Mouse (Mus musculus) thymus, postnatal 0 days (tissue): ENCODE measurements around the gene Hcrt. TPM values are rescaled to one million over a fixed set of nuclear protein-coding genes. Genes with fewer than 3 reads are reported as not detected.
A peak's percentile ranks its signal among the peaks of the same experiment; 100 is the strongest.
"Not testable (repeated sequence)": the region's sequence is repeated elsewhere in the genome, so short reads cannot be mapped to it uniquely, and the experiment has no call there.

Experiments used
- DNase-seq: peaks from one replicate; pipeline ENCODE4 v3.0.0-alpha.2; 2015; ENCODE audit warnings: low spot score
- polyA plus RNA-seq: library from polyadenylated mRNA; unstranded; fragments of >200 nt; fragmentation: Nextera tagmentation; extraction: Ambion mirVana; gene quantifications from 2 replicates; pipeline ENCODE4 v1.2.1, GENCODE M21; 2015

The Hcrt gene
- polyA plus RNA-seq: 0.34 and 0.54 TPM in 2 replicates

DNA sequence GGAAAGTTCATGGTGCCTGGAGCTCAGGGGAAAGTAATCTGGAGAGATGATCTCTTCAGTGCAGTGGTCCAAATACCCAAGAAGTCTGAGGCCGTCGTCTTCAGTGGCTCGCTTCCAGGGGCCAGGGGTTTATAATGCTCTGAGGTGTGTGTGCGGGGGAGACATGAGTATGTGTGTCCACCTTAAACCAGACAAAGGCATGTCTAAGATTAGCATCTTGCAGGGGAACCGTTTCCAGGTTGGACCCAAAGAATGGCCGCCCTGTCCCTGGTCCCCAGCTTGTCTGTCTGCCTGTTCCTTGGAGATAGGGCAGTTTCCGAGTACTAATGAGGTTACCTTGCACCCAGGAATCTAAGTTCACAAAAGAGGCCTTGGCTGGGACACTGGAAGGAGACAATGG is at the start of gene Hcrt:
TSS of gene Hcrt (minus strand) at position 101 of the 400 bp plus-strand sequence.
- DNase-seq: no peak

DNA sequence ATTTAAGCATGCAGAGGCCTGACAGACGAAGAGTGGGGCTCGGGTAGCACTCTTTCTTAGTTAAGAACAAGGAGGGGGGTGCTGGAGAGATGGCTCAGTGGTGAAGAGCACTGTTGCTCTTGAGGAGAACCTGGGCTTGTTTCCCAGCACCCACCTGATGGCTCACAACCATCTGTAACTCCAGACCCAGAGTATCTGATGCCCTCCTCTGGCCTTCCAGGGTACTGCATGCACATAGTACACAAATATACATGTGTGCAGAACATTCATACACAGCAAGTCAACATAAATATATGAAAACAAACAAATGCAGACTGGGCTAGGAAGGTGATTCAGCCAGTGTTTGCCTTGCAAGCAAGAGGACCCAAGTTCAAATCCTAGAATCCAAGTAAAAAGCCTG is 48.4 kb upstream of the Hcrt start:
- no peak for DNase-seq

DNA sequence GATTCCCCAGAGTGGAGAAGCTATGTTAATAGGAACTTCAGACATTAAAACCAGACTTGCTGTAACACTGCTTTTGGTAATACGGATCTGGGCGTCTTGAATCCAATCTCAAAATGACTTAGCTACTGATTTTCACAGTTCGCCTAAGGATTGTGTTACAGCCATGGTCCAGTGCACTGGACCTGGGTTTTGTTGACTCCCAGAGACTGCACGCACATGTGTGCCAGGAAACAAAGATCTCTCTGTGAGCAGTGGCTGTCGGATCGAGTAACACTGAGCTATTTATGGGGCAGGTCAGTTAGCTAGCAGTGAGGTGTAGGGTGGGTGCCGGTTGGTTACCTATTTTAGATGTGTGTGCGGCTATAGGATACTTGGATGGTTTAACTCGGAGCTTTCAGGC is 47.8 kb upstream of the Hcrt start:
- no peak for DNase-seq

DNA sequence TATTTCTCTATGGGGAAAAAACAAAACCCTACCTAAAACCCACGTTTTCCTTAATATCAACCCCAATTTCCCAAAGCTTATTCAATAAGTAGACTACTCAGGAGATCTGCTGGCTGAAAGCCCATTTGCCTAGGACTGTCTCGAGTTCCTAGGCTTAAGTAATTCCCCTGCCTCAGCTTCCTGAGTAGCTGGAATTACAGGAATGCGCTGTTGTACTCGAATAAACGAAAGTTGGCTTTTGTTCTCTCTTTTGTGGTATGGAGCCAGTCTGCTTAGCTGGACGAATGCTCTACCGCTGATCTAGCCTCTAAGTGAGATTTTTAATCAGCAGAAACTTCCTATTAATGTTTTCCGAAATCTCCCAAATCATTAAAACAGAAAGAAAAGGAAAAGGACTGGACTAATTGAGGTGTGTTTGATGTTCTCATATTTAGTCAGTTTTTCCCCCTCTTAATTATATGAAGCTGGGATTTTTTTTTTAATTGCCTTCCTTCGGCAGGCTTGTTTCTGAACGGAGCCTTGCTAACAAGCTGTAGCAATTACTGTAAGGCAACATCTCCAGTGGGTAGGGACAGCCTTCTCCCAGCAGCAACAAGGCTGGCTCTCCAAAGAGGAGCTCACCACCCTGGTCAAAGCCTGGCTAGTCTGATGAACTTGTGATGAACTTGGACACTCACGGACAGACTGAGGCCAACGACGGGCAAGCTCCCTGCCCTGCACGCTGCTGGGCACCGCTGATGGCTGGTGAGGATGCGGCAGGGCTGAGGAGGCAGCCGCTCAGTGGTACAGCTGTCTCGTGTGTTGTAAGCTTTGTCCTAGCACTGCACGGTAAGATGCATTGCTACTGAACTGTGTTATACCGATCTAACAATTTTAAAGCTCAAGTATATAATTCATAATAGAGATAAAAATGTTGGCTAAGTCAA is 43.9 kb upstream of the Hcrt start:
- no peak for DNase-seq

DNA sequence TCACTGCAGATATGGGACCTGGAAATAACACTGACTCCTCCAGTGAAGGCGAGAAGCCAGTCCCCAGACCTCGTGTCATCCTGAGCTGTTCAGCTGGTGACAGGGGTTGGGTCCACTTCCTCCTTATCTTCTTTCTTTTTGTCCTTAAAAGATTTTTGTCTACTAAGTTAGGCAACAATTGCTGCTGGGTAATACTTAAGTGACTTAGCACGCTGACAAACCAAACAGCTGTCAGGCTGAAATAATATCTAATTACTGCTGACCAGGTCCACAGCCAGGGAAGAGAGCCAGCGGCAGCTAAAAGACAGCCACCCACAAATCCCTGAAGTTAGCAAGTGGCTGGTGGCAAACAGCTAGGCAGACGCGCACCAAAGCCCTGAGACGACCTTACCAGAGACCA is 42.8 kb upstream of the Hcrt start:
- no peak for DNase-seq

DNA sequence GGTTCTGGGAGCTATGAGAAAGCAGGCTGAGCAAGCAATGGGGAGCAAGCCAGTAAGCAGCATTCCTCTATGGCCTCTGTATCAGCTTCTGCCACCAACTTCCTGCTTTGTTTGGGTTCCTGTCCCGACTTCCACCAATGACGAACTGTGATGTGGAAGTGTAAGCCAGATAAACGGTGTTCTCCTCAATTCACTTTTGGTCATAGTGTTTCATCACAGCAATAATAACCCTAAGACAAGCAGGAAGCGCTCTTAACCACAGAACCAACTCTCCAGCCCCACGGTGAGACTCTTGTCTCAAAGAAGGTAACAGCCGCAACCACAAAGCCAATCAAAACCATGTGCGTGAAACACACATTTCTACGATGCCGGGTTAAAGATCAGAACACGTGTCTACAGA is 41.7 kb upstream of the Hcrt start:
- no peak for DNase-seq

DNA sequence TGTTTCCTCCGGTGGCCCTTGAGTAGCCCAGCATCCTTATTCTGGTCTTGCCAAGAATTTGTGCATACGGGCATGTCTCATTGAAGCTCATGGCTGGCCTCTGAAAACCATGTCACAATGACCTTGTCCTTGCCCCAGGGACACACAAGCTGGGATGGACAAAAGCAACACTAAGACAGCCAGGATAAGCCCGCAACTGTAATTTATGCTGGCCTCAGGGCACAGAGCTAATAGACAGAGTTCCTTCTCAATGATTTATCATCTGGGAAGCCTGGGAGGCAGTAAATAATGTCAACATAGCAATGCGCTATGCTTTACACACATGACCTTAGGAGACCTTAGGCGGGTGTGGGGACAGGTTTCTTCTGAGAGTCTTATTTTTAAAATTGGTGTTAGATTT is 36.7 kb upstream of the Hcrt start:
- DNase-seq: no peak

DNA sequence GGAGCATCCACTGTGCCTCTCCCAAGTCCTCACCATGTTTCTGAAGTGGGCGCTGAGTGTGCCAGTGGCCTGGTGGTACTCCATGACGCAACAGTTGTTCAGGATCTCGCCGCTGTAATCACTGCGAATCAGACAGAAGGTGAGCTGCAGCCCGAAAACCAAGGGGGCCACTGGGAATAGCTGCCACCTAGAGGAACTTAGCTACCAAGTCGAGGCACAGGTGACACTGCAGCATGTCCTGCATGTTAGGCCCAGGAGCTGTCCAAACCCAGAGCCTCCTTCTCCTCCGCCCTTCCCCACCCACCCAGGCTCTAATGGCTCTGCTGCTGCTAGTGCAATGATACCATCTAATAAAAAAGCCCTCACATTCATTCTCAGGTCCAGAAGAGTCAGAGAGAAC is 33.9 kb upstream of the Hcrt start:
- DNase-seq: no peak

DNA sequence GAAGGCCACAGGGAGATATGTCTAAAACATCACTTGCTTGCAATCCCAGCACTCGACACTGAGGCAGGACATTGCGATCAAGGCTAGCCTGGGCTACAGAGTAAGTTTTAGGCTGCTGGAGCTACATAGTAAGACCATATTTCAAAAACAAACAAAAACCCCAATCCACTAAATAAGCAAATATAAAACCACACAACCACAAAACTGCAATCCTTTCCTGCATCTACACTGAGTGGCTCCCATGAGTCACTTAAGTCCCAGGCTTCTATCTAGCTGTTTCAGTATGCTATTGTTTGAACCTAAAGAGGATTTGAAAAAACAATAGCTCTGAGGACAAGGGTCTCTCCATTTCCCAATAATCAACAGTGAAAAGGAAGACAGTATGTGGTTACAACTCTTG is 32.7 kb upstream of the Hcrt start:
- DNase-seq: no peak

DNA sequence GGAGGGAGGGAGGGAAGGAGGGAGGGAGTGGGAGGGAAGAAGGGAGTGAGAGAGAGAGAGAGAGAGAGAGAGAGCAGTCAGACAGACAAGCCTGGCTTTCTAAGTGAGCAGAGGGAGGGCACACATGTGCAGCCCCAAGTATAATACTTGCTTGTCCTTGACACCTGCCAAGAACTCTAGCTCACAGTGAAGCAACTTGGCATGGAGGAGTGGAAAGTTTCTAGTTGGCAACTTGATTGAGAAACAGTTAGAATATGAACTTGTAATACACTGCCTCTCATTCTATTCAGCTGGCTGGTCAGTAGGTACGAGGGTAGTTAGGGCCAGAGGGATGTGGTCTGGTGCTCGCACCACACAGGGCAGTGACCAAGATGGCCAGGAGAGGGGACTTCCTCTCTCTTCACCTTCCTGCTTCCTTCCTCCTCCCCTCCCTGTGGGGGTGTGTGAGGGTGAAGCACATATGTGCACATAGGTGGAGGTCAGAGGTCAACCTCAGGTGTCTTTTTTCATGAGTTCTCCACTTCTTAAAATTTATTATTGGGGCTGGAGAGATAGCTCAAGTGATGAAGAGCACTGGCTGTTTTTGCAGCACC is 28.8 kb upstream of the Hcrt start:
- DNase-seq: no peak

DNA sequence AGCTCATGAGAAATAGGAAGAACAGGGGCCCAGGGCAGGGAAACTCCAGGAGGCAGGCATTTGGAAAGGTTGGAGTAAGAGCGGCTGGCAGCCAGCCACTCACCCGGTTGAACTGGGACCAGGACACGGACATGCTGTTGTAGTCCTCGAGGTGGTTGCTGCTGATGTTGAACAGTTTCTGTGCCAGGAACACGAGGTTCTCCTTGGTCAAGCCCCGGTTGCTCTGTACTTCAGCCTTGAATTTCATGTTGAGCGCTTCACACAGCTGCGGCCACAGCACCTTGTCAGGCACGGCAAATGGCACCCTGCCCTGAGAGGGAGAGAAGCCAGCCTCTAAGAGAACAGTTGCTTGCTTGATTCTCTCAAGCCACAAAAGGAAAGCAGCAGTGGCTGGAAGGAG is 27.9 kb upstream of the Hcrt start:
- DNase-seq: not testable (repeated sequence)

DNA sequence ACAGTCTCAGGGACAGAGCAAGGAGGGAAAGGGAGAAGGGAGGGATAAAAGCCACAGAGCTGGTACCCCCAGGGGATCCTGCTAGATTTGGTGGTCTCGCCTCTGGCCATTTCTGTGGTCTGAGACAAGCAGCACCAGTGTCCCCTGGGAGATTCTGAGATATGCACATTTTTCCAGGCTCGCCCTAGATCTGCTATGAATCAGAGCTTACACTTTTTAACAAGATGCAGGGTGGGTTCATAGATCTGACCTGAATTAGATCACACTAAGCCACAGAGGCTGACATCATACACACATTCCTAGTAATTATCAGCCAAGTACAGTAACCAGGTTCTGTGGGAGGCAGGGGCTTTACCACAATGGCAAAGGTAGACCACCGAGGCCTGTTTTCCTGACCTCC is 27.0 kb upstream of the Hcrt start:
- no peak for DNase-seq

DNA sequence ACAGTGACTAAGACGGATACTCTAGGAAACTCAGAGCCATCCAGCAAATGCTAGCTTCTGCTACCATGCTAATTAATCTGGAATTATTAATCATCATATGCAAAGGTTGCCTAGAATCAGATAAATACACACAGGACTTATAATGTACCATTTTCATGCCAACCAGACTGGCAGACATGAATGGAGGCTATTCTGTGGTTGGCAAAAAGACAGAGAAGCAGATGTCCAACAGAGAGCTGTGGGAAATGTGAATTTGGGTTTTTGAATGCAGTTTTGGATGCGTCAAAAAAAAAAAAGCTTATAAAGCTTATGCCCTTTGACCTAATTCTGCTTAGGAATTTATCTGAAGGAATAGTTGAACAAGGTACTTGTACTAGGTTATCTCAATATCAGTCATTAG is 23.0 kb upstream of the Hcrt start:
- no peak for DNase-seq

DNA sequence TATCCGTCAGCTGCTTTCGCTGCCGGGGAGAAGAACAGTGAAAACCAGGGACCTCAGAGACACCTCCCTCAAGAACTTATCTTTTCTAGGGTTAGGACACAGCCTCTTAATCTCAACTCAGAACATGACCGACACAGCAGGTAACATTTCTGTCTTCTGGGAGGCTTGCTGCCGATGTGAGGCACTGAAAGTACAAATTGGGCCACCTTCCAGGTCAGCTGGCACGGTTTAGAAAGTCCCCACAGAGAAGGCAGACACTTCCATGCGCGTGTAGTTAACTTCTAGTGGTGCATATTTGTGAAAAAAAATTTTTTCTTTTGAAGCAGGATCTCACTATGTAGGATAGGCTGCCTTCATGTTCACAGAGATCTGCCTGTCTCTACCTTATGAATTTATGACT is 21.6 kb upstream of the Hcrt start:
- no peak for DNase-seq

DNA sequence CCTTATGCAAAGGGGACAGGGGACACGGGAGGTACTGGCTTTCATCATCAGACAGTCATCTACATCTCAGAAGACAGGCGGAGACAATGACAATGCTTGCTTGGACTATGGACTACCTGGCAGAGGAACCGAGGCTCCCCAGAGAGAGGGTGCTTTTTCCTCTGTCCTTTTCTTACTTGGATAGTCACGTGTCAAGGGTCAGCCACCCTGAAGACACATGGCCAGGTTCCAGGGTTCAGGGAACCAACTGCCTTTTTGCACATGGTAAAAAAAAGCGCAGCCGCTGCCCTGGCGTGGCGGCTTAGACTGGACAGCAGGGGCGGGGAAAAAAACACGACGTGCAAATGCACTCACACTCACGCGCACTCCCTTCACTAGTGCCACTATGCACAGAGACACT is 19.8 kb upstream of the Hcrt start:
- DNase-seq: no peak

DNA sequence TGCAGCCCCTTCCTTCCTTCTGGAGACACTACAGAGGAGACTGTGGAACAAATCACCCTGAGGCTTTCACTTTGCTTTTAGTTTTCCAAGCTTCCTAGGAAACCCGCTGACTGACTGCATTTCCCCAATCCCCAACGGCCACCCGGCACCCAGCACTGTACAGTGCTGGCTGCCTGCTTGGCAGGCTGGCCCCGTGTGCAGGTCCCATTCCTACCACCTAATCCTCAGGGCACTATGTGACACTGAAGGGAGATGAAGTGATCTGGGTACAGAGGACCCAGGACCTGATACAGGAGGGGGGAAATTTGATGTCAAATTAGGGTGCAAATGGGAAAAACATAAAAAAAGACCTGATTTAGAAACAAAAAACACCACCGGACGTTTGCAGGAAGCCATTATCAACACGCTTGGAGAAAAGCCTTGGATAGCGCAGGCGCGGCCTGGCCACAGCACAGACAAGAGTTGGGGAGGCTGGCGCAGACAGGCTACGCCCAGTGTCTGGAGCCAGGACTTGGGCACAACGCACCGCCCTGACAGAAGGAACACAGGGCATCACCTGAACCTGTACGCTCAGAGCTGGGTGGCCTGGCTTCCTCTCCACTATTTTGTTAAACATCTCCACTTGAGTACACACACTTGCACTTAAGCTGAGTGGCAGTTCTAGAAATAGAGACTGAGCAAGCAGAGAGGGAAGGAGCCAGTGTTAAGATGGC is 19.2 kb upstream of the Hcrt start:
- no peak for DNase-seq

DNA sequence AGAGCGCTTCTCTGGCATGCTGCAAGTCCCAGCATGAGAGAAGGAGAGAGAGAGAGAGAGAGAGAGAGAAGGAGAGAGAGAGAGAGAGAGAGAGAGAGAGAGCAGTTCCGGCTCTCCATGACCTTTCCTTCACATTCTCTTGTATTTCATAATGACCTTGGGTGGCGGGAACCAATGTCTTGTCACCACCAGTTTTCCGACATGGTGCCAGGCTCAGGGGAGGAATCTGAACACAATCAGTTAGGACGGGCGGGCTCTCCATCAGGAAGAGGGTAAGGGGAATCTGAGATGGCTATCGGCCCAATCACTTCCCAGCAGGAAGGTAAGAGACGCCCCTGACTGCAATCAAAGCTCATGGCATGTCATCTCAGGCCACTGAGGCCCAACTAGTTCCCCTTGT is 17.5 kb upstream of the Hcrt start:
- DNase-seq: no peak

DNA sequence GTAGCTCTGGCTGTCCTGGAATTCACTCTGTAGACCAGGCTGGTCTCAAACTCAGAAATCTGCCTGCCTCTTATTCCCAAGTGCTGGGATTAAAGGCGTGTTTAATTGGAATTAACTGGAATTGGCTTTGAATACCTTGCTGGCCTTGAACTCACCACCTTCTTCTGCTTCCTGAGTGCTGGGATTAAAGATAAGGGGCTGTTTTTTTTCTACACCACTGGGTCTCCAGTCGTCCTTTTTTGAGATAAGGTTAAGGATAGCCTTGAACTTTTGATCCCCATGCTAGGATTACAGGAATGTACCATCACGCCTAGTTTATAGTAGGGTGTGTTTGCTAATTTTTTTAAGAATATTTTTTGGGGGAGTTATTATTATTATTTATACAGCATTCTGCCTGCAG is 15.3 kb upstream of the Hcrt start:
- no peak for DNase-seq

DNA sequence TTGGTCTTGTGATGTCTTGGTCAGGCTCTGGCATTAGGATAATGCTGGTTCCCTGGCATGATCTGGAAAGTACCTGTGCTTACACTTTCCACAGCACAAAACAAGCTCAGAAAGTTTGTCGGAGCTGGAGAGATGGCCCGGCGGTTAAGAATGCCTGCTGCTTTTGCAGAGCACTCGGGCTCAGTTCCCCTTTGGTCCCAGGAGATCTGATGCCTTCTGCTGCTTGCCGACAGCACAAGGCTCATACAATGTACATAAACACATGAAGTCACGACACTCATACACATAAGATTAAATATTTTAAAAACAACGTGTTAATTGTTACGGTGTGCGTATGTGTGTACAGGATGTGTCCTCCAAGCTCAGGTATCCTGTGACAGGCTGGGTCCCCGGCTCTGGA is 13.2 kb upstream of the Hcrt start:
- DNase-seq: no peak

DNA sequence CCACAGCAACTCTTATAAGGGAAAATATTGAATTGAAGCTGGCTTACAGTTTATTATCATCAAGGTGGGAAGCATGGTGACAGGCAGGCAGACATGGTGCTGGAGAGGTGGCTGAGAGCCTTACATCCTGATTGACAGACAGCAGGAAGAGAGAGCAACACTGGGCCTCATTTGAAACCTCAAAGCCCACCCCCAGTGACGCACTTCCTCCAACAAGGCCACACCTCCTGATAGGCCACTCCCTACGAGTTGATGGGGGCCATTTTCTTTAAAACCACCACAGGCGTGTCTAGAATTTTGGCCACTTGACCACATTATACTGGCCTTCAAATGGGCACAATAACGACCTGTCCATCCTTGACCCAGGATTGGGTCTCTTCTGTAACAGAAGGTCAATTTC is 11.5 kb upstream of the Hcrt start:
- no peak for DNase-seq

DNA sequence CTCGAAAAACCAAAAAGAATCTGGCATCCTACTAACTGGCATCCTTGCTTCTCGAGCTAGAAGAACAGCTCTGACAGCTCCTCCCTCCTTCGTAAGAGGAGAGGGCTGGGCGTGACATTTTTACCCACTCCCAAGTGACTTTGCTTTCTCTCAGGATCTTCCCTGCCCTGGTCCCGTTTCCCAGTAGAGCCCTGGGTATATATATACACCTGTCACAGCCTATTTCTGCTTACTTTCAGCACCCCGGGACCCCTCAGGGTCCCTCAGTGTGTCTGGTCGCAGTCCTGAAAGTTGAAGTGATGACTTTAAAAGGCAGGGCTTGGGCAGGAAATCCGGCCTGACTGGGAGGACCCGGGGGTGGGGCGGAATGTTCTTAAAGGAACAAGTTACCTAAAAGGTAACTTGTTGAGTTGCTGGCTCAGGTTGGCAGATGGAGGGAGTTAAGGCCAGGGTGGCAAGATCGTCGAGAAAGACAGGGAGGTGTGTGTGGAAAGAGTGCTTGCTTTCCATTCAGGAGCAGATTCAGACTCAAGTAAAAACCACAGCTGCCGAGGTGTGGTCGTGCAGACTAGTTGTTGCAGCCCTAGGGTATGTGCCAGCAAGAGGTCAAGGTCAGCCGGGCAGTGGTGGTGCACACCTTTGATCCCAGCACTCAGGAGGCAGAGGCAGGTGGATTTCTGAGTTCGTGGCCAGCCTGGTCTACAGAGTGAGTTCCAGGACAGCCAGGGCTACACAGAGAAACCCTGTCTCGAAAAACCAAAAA is 8.1 kb upstream of the Hcrt start, which contains the start of gene Ghdc:
TSS of gene Ghdc (minus strand) at position 312 of the 763 bp plus-strand sequence.
- peak; percentile 81 for DNase-seq

DNA sequence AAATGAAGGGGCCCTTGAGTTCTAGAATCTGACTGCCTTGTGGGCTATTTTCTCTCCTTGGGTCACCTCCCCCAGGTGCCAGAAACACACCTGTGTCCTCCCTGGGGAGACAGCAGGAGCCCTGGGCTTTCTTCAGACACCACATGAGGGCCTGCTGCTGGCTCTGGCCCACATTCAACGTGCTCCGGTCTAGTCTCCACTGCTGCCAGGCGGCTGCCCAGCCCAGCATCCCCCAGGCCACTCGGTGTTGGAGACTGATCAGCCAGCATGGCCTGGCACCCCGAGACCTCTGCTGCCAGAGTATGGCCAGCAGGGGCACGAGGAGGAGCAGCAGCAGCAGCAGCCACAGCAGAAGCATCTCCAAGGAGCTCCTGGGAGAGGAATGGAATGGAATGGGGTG is 7.2 kb upstream of the Hcrt start:
- DNase-seq: no peak
